Mouse (Mus musculus) CH12.LX (cell line): ENCODE measurements around the gene Rpl7l1. TPM values are rescaled to one million over a fixed set of nuclear protein-coding genes. Genes with fewer than 3 reads are reported as not detected.

Source experiments
- DNase-seq: peaks from one replicate; pipeline ENCODE4 v3.0.0-alpha.2; 2013; ENCODE audit errors: extremely low read depth
- H3K27ac ChIP-seq: 2 replicates; pipeline ENCODE4 v1.5.1; 2012; ENCODE audit warnings: low read depth, mild to moderate bottlenecking, control low read depth, moderate library complexity; ENCODE audit not compliant: insufficient read depth
- H3K27me3 ChIP-seq: replicated peaks from 2 replicates; pipeline ENCODE3; 2012; ENCODE audit warnings: inconsistent platforms
- H3K36me3 ChIP-seq, 2 experiments: replicated peaks in 1 of 2; 2 replicates each; pipeline versions ENCODE3 to v1.6.1; 2012; ENCODE audit warnings: inconsistent platforms in 1 of 2, low read length in 1 of 2, mild to moderate bottlenecking in 1 of 2, mixed read lengths in 1 of 2, moderate library complexity in 1 of 2; ENCODE audit not compliant: control insufficient read depth in 1 of 2, insufficient read depth in 1 of 2
- H3K4me1 ChIP-seq, 2 experiments: 2 replicates each; pipeline ENCODE4 v1.6.1; 2012; ENCODE audit warnings: inconsistent platforms in 1 of 2, moderate library complexity in 1 of 2; ENCODE audit not compliant: insufficient read depth in 2 of 2, control insufficient read depth in 1 of 2
- H3K4me2 ChIP-seq: 2 replicates; pipeline ENCODE4 v1.6.1; 2012; ENCODE audit warnings: low read depth, mild to moderate bottlenecking, control low read depth; ENCODE audit not compliant: poor library complexity, insufficient read depth, severe bottlenecking
- H3K4me3 ChIP-seq, 3 experiments: fragments of 150-350 bp in 1 of 3; sonication (generic) in 1 of 3; replicated peaks in 1 of 3; 2 replicates each; pipeline versions ENCODE3 to v1.5.1; 2011 to 2012; ENCODE audit warnings: low read depth in 2 of 3, low read length in 2 of 3, mild to moderate bottlenecking in 2 of 3, moderate library complexity in 2 of 3, control low read depth in 1 of 3, improper control_type of control experiment in 1 of 3, inconsistent platforms in 1 of 3, mixed read lengths in 1 of 3; ENCODE audit not compliant: poor library complexity in 1 of 3
- H3K79me2 ChIP-seq: replicated peaks from 2 replicates; pipeline ENCODE4 v1.6.1; 2012; ENCODE audit warnings: mild to moderate bottlenecking, moderate library complexity; ENCODE audit not compliant: control insufficient read depth, poor library complexity, insufficient read depth, severe bottlenecking; ENCODE audit errors: extremely low read depth
- H3K9ac ChIP-seq: 2 replicates; pipeline ENCODE4 v1.6.1; 2012; ENCODE audit warnings: low read depth, mild to moderate bottlenecking, control low read depth, moderate library complexity; ENCODE audit not compliant: insufficient read depth
- H3K9me3 ChIP-seq: replicated peaks from 2 replicates; pipeline ENCODE3; 2012; ENCODE audit warnings: low read length, inconsistent platforms, mixed read lengths
- CHD1 ChIP-seq: IDR thresholded peaks from 2 replicates; pipeline ENCODE4 v1.6.1; 2012; ENCODE audit warnings: low read depth, low read length, improper control_type of control experiment, inconsistent platforms
- CTCF ChIP-seq, 2 experiments: IDR thresholded peaks in 1 of 2; conservative IDR thresholded peaks in 1 of 2; 2 replicates each; pipeline ENCODE4 v1.5.1; 2011 to 2012; ENCODE audit warnings: low read depth in 2 of 2, low read length in 2 of 2, improper control_type of control experiment in 1 of 2, inconsistent platforms in 1 of 2, mild to moderate bottlenecking in 1 of 2, moderate library complexity in 1 of 2
- E2F4 ChIP-seq: IDR thresholded peaks from 2 replicates; pipeline ENCODE4 v1.6.1; 2011; ENCODE audit warnings: low read depth, low read length, improper control_type of control experiment; ENCODE audit not compliant: insufficient replicate concordance
- GABPA ChIP-seq: IDR thresholded peaks from 2 replicates; pipeline ENCODE4 v1.6.1; 2012; ENCODE audit warnings: low read depth, low read length, improper control_type of control experiment, inconsistent platforms; ENCODE audit not compliant: insufficient replicate concordance
- HCFC1 ChIP-seq: IDR thresholded peaks from 2 replicates; pipeline ENCODE4 v1.6.1; 2012; ENCODE audit warnings: low read depth, mild to moderate bottlenecking, inconsistent platforms, low read length, improper control_type of control experiment
- IRF4 ChIP-seq: IDR thresholded peaks from 2 replicates; pipeline ENCODE4 v1.6.1; 2014; ENCODE audit warnings: low read depth, mild to moderate bottlenecking, inconsistent platforms, low read length, improper control_type of control experiment
- JUN ChIP-seq: IDR thresholded peaks from 2 replicates; pipeline ENCODE4 v1.6.1; 2011; ENCODE audit warnings: low read depth, mild to moderate bottlenecking, low read length, improper control_type of control experiment, moderate library complexity; ENCODE audit not compliant: insufficient read depth
- JUND ChIP-seq: conservative IDR thresholded peaks from 2 replicates; pipeline ENCODE4 v1.6.1; 2011; ENCODE audit warnings: low read depth, low read length, improper control_type of control experiment
- KAT2A ChIP-seq: IDR thresholded peaks from 2 replicates; pipeline ENCODE4 v1.6.1; 2012; ENCODE audit warnings: low read length, improper control_type of control experiment, inconsistent platforms; ENCODE audit not compliant: insufficient replicate concordance
- MAFK ChIP-seq: IDR thresholded peaks from 2 replicates; pipeline ENCODE4 v1.6.1; 2011; ENCODE audit warnings: low read length, improper control_type of control experiment; ENCODE audit not compliant: insufficient replicate concordance
- MAX ChIP-seq: IDR thresholded peaks from 2 replicates; pipeline ENCODE4 v1.6.1; 2011; ENCODE audit warnings: low read length, improper control_type of control experiment
- NRF1 ChIP-seq: IDR thresholded peaks from 2 replicates; pipeline ENCODE4 v1.6.1; 2014; ENCODE audit warnings: low read depth, mild to moderate bottlenecking, inconsistent platforms, low read length, improper control_type of control experiment, moderate library complexity
- PAX5 ChIP-seq: IDR thresholded peaks from 2 replicates; pipeline ENCODE4 v1.6.1; 2012; ENCODE audit warnings: low read length, inconsistent platforms, mixed read lengths
- POLR2AphosphoS2 ChIP-seq: IDR thresholded peaks from 2 replicates; pipeline ENCODE4 v1.6.1; 2011; ENCODE audit warnings: low read depth, low read length, improper control_type of control experiment
- RAD21 ChIP-seq: IDR thresholded peaks from 2 replicates; pipeline ENCODE4 v1.6.1; 2011; ENCODE audit warnings: low read depth, mild to moderate bottlenecking, low read length, improper control_type of control experiment, moderate library complexity
- RCOR1 ChIP-seq: conservative IDR thresholded peaks from 2 replicates; pipeline ENCODE4 v1.6.1; 2012; ENCODE audit warnings: low read depth, mild to moderate bottlenecking, inconsistent platforms, low read length, improper control_type of control experiment
- SMC3 ChIP-seq: IDR thresholded peaks from 2 replicates; pipeline ENCODE4 v1.6.1; 2011; ENCODE audit warnings: low read depth, low read length, improper control_type of control experiment
- TBP ChIP-seq: conservative IDR thresholded peaks from 2 replicates; pipeline ENCODE4 v1.6.1; 2011; ENCODE audit warnings: low read depth, low read length, improper control_type of control experiment
- UBTF ChIP-seq: IDR thresholded peaks from 2 replicates; pipeline ENCODE4 v1.6.1; 2012; ENCODE audit warnings: low read depth, mild to moderate bottlenecking, inconsistent platforms, low read length, improper control_type of control experiment, moderate library complexity
- ZC3H11A ChIP-seq: IDR thresholded peaks from 2 replicates; pipeline ENCODE4 v1.6.1; 2012; ENCODE audit warnings: low read depth, mild to moderate bottlenecking, inconsistent platforms, low read length, improper control_type of control experiment
- ZKSCAN1 ChIP-seq: IDR thresholded peaks from 2 replicates; pipeline ENCODE4 v1.6.1; 2012; ENCODE audit warnings: low read depth, inconsistent platforms, low read length, improper control_type of control experiment, borderline replicate concordance
- ZNF384 ChIP-seq: IDR thresholded peaks from 2 replicates; pipeline ENCODE4 v1.6.1; 2012; ENCODE audit warnings: low read depth, low read length, improper control_type of control experiment, inconsistent platforms
- dilution Hi-C: fragments of 300-500 bp; cut with MboI; formaldehyde crosslinking; loops from 2 replicates; pipeline ENCODE4 v1.14.3; 2020; ENCODE audit warnings: low sequenced_read_pairs; ENCODE audit not compliant: extremely low pct_unique_long_range_greater_than_20kb, extremely low pct_ligation_motif_present
- in situ Hi-C: fragments of 300-500 bp; cut with MboI; formaldehyde crosslinking; loops from 3 replicates; pipeline ENCODE4 v1.14.3; 2019; ENCODE audit warnings: low sequenced_read_pairs, low pct_ligation_motif_present, low pct_unique_long_range_greater_than_20kb, mixed read lengths
- polyA plus RNA-seq: library from polyadenylated mRNA; unstranded; fragments of >175 nt; gene quantifications from 2 replicates; pipeline ENCODE4 v1.2.1, GENCODE M21; 2012; ENCODE audit warnings: low read depth; ENCODE audit not compliant: insufficient read length
- total RNA-seq, 2 experiments: library from RNA; depleted of rRNA; stranded (reverse); fragments of 300-350 nt in 1 of 2; fragments of >200 nt in 1 of 2; gene quantifications; 2 replicates each; pipeline ENCODE4 v1.2.3; 2012 to 2014

The Rpl7l1 gene
- total and polyA plus RNA-seq, 3 experiments: 160 to 296 (median 261) TPM

DNA sequence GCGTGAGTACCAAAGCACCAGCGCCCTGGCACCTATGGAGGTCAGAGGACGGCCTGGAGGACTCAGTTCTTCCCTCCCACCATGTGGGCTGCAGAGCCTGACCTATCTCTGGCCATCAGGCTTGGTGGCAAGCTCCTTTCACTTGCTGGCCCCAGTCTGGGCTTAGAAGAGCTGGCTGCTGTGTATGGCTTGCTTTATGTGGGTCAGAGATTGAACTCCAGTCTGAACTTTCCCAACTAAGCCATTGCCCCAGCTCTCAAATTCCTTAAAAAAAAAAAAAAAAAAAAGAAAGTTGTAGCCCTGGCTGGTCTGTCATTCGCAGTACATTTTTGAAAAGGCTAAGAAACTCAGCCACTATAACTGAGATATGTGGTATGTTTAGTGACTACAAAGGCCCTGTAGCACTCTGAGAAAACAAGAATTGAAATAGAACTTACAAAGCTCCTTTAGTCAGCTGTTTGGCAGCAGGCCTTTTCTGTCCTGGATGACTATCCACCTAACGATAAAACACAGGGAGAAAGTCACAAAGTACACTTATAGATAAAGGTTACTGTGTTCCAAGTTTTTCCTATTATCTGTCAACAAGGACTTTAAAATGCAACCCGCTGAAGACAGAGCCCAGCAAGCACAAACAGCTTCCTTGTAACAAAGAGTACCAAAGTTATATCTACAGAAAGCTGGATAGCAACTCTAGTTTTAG is 26.8 kb upstream of the Rpl7l1 start:
- Histone ChIP-seq H3K4me3 (no peak overlapping the region), H3K36me3 (peaks cover 55 to 83% of the 10 kb centered on the region in 2 experiments), H3K4me1 (no peaks in the 10 kb centered on the region), H3K27ac (no peak overlapping the region), H3K4me2 (no peak overlapping the region), H3K27me3 (no peaks in the 10 kb centered on the region), H3K9ac (no peak overlapping the region), H3K79me2 (no peaks in the 10 kb centered on the region), H3K9me3 (no peaks in the 10 kb centered on the region)
- TF ChIP-seq E2F4: no peak
- TF ChIP-seq GABPA: no peak
- TF ChIP-seq POLR2AphosphoS2: no peak
- no peak for TF ChIP-seq MAX
- no peak for TF ChIP-seq JUN
- no peak for TF ChIP-seq ZKSCAN1
- TF ChIP-seq RCOR1: no peak
- no peak for TF ChIP-seq IRF4
- no peak for TF ChIP-seq PAX5
- no peak for TF ChIP-seq RAD21
- no peak for TF ChIP-seq HCFC1
- TF ChIP-seq ZC3H11A: no peak
- TF ChIP-seq SMC3: no peak
- TF ChIP-seq JUND: no peak
- TF ChIP-seq CTCF (conservative IDR thresholded peaks at IDR 0.05 in 1 of 2, IDR thresholded peaks at IDR 0.05 in 1 of 2; ENCODE audit: low read depth in 2 of 2, low read length in 2 of 2): no peak
- no peak for TF ChIP-seq TBP
- no peak for TF ChIP-seq CHD1
- no peak for DNase-seq
- dilution Hi-C loops (no loop called here), in situ Hi-C loops (no loop called here)

DNA sequence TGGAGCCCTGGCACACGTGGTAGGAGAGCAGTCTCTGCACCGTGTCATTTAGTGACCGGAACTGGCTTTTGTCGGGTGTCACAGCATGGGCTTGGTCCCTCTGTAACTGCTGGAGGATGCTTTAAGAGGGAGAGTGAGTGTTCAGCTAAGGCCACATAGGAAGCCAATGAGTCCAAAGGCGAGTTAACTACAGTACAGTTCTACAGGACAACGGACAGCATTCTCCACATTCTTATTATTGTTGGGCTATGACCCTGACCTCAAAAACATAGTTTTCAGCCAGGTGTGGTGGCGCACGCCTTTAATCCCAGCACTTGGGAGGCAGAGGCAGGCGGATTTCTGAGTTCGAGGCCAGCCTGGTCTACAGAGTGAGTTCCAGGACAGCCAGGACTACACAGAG is 25.9 kb upstream of the Rpl7l1 start:
- no peak for DNase-seq
- dilution Hi-C loops: no loop called here
- H3K27me3 ChIP-seq: no peaks in the 10 kb centered on the region
- H3K9me3 ChIP-seq: no peaks in the 10 kb centered on the region
- H3K79me2 ChIP-seq: no peaks in the 10 kb centered on the region
- in situ Hi-C loops: no loop called here
- no peak overlapping the region for H3K9ac ChIP-seq
- no peak overlapping the region for H3K4me2 ChIP-seq
- H3K27ac ChIP-seq: no peak overlapping the region
- no peak overlapping the region for H3K4me3 ChIP-seq
- TF ChIP-seq POLR2AphosphoS2 (no peak), PAX5 (no peak), KAT2A (no peak), CTCF (conservative IDR thresholded peaks at IDR 0.05 in 1 of 2, IDR thresholded peaks at IDR 0.05 in 1 of 2; ENCODE audit: low read depth in 2 of 2, low read length in 2 of 2) (no peak), CHD1 (no peak), NRF1 (no peak), MAFK (no peak), GABPA (no peak), MAX (no peak), E2F4 (no peak), UBTF (no peak), ZNF384 (no peak)
- no peaks in the 10 kb centered on the region for H3K4me1 ChIP-seq
- peaks cover 50 to 76% of the 10 kb centered on the region in 2 experiments for H3K36me3 ChIP-seq
